Mouse (Mus musculus) liver, adult 2 months (tissue): ENCODE results near the gene Ap2m1.

ENCODE experiments used
- CTCF ChIP-seq: fragments of 200-500 bp; IDR thresholded peaks from 2 replicates; pipeline ENCODE4 v1.5.1; 2011; ENCODE audit warnings: low read depth, low read length, control low read depth
- POLR2A ChIP-seq: fragments of 200-500 bp; IDR thresholded peaks from 2 replicates; pipeline ENCODE4 v1.6.1; 2011; ENCODE audit warnings: low read length, control low read depth; ENCODE audit not compliant: insufficient read depth; ENCODE audit errors: extremely low read depth

- TF ChIP-seq POLR2A (no peak), CTCF (peak; percentile 62)
These were observed 25.9 kb upstream of the Ap2m1 start for GRCm38 (mm10) chr16:20509349-20509748.
